Mouse (Mus musculus) MEL (cell line): ENCODE measurements around the gene Aff3.
A peak's percentile ranks its signal among the peaks of the same experiment; 100 is the strongest.

Experiments used
- CHD2 ChIP-seq: IDR thresholded peaks from 2 replicates; pipeline ENCODE4 v1.6.1; 2011; ENCODE audit warnings: low read length, improper control_type of control experiment
- CTCF ChIP-seq, 3 experiments: IDR thresholded peaks in 2 of 3; conservative IDR thresholded peaks in 1 of 3; 2 replicates each; pipeline ENCODE4 v1.5.1; 2011 to 2012; ENCODE audit warnings: low read length in 3 of 3, low read depth in 2 of 3, mild to moderate bottlenecking in 2 of 3, improper control_type of control experiment in 1 of 3, inconsistent platforms in 1 of 3, mixed read lengths in 1 of 3, moderate library complexity in 1 of 3; ENCODE audit not compliant: control insufficient read depth in 1 of 3, insufficient read depth in 1 of 3, poor library complexity in 1 of 3, severe bottlenecking in 1 of 3
- ELF1 ChIP-seq: IDR thresholded peaks from 2 replicates; pipeline ENCODE4 v1.6.1; 2014; ENCODE audit warnings: low read depth, mild to moderate bottlenecking, inconsistent platforms, low read length, improper control_type of control experiment, moderate library complexity
- EP300 ChIP-seq, 2 experiments: IDR thresholded peaks; 2 replicates each; pipeline ENCODE4 v1.6.1; 2011; ENCODE audit warnings: improper control_type of control experiment in 2 of 2, low read length in 2 of 2, low read depth in 1 of 2, mild to moderate bottlenecking in 1 of 2
- GABPA ChIP-seq: IDR thresholded peaks from 2 replicates; pipeline ENCODE4 v1.6.1; 2012; ENCODE audit warnings: low read depth, mild to moderate bottlenecking, inconsistent platforms, low read length, improper control_type of control experiment, moderate library complexity
- HCFC1 ChIP-seq: IDR thresholded peaks from 2 replicates; pipeline ENCODE4 v1.6.1; 2012; ENCODE audit warnings: low read depth, mild to moderate bottlenecking, inconsistent platforms, low read length, improper control_type of control experiment, moderate library complexity
- MAFK ChIP-seq: IDR thresholded peaks from 2 replicates; pipeline ENCODE4 v1.6.1; 2011; ENCODE audit warnings: low read depth, mild to moderate bottlenecking, low read length, improper control_type of control experiment, borderline replicate concordance
- MXI1 ChIP-seq: IDR thresholded peaks from 2 replicates; pipeline ENCODE4 v1.6.1; 2011; ENCODE audit warnings: mild to moderate bottlenecking, low read depth, low read length, improper control_type of control experiment
- MYC ChIP-seq: IDR thresholded peaks from 2 replicates; pipeline ENCODE4 v1.6.1; 2011; ENCODE audit warnings: low read depth, mild to moderate bottlenecking, low read length, improper control_type of control experiment, moderate library complexity
- POLR2A ChIP-seq, 2 experiments: IDR thresholded peaks; 2 replicates each; pipeline ENCODE4 v1.6.1; 2011 to 2012; ENCODE audit warnings: low read length in 2 of 2, mild to moderate bottlenecking in 2 of 2, control low read depth in 1 of 2, improper control_type of control experiment in 1 of 2, low read depth in 1 of 2, moderate library complexity in 1 of 2; ENCODE audit not compliant: control insufficient read depth in 1 of 2, insufficient read depth in 1 of 2, poor library complexity in 1 of 2
- UBTF ChIP-seq: IDR thresholded peaks from 2 replicates; pipeline ENCODE4 v1.6.1; 2012; ENCODE audit warnings: low read depth, mild to moderate bottlenecking, inconsistent platforms, low read length, improper control_type of control experiment, moderate library complexity, borderline replicate concordance; ENCODE audit not compliant: insufficient read depth
- USF2 ChIP-seq, 2 experiments: IDR thresholded peaks; 2 replicates each; pipeline ENCODE4 v1.6.1; 2011 to 2012; ENCODE audit warnings: improper control_type of control experiment in 2 of 2, low read length in 2 of 2, borderline replicate concordance in 1 of 2, inconsistent platforms in 1 of 2, low read depth in 1 of 2, mild to moderate bottlenecking in 1 of 2; ENCODE audit not compliant: insufficient read depth in 1 of 2

DNA sequence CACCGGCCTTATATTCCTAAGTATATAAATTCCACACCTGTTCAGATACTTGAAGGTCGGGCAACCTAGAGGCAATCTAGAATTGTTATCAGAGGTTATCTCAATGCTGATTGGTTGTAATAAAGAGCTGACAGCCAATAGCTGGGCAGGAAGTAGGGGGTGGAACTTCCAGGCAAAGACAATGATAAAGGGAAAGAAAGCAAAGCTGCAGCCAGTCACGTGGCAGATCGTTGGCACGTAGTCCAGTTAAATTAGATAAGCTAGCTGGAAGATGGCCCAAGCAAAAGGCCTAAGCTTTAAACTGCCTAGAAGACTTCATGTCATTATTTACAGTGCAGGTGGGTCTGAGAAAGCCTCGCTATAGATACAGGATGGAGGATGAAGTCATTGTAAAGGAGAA lies 531.8 kb downstream of the Aff3 start:
- TF ChIP-seq CTCF (IDR thresholded peaks at IDR 0.05 in 2 of 3, conservative IDR thresholded peaks at IDR 0.05 in 1 of 3; ENCODE audit: control insufficient read depth in 1 of 3, insufficient read depth in 1 of 3, low read depth in 2 of 3, low read length in 3 of 3, poor library complexity in 1 of 3, severe bottlenecking in 1 of 3) = no peak
- TF ChIP-seq POLR2A (IDR thresholded peaks at IDR 0.05; ENCODE audit: control insufficient read depth in 1 of 2, insufficient read depth in 1 of 2, low read depth in 1 of 2, low read length in 2 of 2, poor library complexity in 1 of 2) = no peak
- TF ChIP-seq MYC = peak; percentile 47; the same call in 1 of the 2 replicates
- TF ChIP-seq USF2 (IDR thresholded peaks at IDR 0.05; ENCODE audit: borderline replicate concordance in 1 of 2, insufficient read depth in 1 of 2, low read depth in 1 of 2, low read length in 2 of 2) = peak; percentile 31 to 83; a peak in 2 of 4 replicates
- no peak for TF ChIP-seq MAFK
- TF ChIP-seq CHD2 = no peak
- TF ChIP-seq UBTF = no peak
- TF ChIP-seq HCFC1 = peak; percentile 62
- TF ChIP-seq GABPA = no peak
- no peak; the same call in 1 of the 2 replicates for TF ChIP-seq MXI1
- TF ChIP-seq ELF1 = no peak
- 0 out of 4 replicates have a peak, but pooled peaks of 1 of the 2 experiments have one; percentile 21 for TF ChIP-seq EP300 (IDR thresholded peaks at IDR 0.05; ENCODE audit: low read depth in 1 of 2, low read length in 2 of 2)
